Mouse (Mus musculus) cerebellum, adult 18-20 months (tissue): ENCODE data around the gene C130032M10Rik.
"Not testable (repeated sequence)": the region's sequence is repeated elsewhere in the genome, so short reads cannot be mapped to it uniquely, and the experiment has no call there.

Experiments used
- DNase-seq, 2 experiments: peaks; one replicate each; pipeline ENCODE4 v3.0.0; 2021

C130032M10Rik gene

DNA sequence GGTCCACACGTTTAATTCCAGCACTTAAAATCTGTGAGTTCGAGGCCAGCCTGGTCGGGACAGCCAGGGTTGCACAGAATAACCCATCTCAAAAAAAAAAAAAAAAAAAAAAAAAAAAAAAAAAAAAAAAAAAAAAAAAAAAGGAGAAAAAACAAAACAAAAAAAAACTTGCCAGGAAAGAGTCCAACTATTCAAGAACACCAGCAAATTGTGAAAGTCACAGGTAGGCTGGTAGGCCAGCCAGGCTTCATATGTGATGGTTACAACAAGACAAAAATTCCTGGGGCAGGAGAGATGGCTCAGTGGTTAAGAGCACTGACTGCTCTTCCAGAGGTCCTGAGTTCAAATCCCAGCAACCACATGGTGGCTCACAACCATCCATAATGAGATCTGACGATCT is 5.0 kb downstream of the C130032M10Rik start:
- DNase-seq, result not testable (repeated sequence)

DNA sequence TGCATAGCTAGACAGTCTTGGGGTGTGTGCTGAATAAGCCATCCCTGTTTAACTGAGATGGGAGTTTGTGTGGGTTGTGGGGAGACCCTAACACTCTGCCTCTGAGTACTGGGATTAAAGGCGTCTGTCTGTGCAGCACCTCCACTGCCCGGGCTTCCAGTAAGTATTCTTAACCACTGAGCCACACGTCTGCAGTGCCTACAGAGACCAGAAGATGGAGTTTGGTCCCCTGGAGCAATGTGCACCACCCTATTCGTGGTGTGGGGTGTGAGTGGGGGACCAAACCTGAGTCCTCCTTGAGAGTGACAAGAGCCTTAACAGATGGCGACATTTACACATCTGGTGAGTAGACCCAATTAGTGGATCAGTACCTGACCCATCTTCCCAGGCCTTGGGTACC is 6.5 kb downstream of the C130032M10Rik start:
- DNase-seq, result no peak

DNA sequence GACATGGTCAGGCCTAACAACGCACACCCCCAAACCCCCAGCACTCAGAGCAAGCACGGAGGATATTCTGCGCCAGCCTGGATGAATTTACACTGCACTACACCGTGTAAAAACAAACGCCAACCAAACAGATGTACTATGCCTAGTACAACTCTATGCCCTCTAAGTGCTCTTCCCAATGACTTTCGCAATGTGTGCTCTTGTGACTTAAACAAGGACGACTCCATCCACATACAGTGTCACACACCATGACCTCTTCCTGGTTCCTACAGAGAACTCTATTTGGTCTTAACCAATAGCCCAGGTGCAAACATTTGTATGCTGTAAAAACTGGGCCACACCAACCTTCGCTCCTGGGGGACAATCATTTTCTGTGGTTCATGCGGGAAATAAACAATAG is 7.0 kb downstream of the C130032M10Rik start:
- no peak for DNase-seq

DNA sequence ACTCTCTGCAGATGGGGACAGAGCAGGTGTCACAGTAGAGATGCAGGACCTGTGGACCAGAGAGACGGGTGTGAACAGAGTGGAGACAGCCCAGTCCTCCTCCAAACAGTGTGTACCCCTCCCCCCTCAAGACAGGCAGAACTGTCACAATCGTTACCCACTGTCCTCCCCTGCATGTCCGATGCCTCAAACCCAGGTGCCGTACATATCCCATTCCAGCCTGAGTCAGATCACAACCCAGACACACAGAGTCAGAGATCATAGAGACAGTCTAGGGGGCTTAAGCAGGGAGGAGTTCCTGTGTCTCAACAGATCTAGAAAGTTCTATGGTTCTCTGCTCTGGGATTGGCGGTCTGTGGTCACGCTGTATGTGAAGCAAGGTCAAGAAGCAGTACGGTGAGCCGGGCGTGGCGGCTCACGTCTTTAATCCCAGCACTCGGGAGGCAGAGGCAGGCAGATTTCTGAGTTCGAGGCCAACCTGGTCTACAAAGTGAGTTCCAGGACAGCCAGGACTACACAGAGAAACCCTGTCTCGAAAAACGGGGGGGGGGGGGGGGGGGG is 9.7 kb downstream of the C130032M10Rik start:
- DNase-seq, result no peak

DNA sequence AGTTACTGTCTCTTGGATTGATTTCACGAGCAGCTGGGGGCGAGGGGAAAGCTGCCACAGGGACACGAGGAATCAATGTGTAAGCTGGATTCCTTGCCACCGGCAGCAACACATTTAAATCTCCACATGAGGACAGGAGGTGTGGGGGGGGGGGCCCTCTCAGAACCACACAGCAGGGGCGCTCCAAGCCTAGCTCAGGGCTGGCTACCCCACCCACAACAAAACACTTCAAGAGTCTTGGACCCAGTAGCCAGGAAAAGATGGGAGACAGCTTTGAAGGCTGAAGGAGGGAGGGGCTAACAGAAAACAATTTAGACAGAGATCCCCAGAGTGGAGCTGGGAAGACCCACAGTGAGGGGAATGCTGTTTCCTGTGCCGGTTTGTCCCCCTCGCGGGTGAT is 10.4 kb downstream of the C130032M10Rik start:
- no peak for DNase-seq

DNA sequence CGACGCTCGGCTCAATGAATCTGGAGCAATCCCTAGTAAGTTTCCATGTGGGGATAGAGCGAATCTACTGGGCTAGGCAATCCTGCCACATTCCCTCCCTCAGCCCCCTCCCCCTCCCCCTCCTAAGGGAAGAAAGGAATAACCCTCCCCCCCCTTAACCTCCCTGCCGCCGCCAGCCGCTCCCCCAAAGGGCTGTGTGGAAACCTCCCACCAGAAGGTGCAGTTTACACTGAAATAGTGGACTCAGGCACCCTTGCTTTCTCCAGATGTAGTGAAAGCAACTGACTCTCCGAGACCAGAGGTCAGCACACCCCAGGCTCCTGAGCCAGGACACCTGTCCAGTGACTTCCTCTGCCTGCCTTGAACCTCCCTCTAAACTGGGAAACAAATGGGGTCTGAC is 11.1 kb downstream of the C130032M10Rik start:
- no peak for DNase-seq

DNA sequence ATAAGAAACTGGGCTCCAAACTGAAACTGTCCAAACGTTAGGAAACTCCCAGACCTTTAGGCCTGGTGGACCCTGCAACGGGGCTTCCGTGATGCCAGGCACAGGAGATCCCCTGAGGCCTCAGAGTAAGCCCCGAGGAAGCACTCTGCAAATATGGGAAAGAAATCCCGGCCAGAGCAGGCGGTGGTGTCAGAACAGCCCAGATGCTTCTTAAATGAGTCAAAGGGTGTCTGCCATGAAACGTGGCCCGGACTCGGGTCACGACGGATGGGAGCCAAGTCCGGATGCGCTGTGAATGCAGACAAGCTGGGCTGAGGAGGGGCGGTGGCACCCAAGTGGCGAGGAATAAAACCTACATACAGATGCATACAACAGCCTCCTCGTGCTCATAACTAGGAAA is 11.6 kb downstream of the C130032M10Rik start:
- no peak for DNase-seq

DNA sequence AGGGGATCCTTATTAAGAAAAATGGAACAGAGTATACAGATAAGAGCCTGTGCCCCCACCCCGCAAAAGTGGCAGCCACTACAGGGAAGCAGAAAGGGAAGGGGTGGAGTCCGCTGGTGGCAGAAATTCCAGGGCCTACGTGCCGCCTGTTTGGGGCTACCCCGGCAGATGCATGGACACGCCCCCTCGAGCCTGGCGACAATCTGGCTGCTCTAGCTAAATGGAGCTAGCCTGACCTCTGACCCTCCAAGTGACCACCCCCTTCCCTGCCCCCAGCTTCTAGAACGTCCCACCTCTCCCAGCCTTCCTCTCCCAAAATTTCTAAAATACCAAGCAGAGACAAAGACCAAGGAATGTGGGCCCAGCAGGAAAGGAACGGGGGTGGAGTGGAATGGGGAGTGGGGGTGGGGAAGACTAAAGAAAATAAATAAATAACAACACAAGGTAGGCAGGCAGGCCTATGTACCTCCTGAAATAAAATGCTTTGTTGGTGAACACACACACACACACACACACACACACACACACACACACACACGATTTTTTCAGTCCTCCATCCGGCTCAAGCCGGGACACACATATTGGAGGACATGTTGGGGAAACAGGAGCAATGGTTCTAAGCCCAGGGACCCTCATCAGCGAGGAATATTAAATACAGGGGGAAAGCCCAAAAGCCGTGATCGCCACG is 12.6 kb downstream of the C130032M10Rik start:
- no peak for DNase-seq

DNA sequence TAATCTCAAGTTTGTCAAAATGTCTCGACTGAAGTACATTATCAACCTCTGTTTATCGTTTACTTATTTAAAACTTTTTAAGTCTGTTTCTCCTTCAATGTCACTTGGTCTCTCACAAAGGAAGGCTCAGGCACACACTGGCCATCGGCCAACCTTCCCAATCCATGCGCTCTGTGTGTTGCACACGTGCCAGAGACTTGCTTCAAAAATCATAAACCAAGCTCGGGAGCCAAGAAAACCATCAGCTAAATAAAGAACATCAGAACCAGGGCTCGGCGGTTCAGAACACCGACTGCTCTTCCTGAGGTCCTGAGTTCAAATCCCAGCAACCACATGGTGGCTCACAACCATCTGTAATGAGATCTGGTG is 13.2 kb downstream of the C130032M10Rik start:
- DNase-seq, result no peak

DNA sequence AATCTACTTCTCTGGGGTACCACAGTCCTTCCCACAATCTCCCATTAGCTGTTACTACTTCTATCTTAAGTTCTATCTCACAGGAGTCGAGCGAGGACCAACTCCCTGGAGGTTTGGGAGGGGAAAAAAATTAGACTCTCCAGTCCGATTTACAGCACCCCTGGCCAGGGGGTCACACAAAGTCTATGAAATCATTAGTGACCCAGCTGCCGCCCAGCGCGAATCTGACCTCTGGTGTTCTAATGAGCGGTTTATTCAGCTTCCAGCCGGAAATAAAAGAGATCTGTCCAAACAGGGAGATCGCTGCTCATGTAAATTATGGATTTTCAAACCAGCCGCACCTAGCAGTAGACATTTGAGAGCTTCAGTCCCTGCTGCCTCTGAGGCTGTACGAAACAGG is 15.8 kb downstream of the C130032M10Rik start:
- no peak for DNase-seq

DNA sequence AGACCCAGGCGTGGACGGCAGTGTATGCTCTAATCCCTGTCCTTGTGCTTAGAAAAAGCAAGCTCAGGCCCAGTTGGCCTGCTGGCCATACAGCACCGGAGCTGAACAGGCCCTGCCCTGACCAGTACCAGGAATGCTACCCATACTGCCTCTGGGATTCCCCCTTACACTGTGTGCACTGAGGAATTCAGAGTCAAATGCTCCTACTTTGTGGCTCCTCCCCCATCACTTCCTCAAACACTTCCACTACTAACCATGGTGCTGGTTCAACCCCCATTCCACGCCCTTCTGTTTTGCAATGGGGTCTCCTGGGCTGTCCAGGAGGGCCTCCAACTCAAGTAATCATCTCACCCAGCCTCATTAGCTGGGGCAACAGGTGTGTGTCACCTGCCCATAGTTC is 18.4 kb downstream of the C130032M10Rik start:
- no peak for DNase-seq

DNA sequence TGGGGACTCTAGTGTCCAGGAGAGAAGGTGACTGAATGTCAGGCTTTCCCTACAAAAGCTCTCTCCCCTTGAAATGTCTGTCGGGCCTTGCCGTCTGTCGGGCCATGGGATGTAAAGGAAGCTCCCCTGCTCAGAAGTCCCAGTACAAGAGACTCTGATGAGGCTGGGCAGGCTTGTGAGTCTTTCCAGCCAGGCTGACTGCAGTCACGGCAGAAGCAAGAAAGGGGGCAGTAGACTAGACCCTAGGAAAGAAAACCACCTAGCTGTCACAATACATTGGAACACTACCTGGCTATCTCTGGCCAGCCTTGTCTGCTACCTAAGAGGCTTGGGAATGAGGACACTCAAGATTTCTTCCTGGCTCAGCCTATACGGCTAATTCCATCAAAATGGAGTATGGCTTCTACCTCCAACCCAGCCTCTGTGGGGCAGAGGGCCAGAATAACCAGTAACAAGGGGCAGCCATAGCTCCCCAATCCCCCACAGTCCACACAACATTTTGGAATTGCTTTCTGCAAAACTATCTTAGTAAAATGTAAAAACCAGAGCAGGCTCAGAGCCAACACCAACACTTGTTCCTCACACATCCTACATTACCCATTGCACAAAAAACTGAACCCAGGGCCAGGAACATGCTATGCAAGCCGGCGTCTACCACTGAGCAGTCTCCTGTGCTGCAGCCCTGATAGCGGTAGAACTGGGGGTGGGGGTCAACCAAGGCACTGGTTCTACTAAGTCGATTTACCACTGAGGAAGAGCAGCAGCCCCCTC is 19.4 kb downstream of the C130032M10Rik start:
- DNase-seq, result no peak

DNA sequence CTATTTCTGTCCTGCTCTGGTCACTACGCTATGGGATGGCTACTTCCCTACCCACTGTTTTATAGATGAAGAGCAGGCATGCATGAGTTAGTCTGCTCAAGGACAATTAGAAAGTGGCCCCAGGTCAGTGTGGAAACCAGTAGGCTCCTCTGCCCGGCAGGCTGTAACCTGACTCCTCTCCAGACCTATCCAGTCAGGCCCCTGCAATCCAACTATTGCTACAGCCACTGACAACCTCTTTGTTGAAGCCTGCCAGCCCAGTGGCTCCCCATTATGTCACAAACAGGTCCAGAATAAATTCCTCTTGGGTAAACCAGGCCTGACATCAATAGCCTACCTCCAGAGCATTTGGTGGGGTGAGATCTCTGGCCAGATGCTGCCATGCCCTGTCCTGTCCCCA is 21.1 kb downstream of the C130032M10Rik start:
- DNase-seq, result no peak

DNA sequence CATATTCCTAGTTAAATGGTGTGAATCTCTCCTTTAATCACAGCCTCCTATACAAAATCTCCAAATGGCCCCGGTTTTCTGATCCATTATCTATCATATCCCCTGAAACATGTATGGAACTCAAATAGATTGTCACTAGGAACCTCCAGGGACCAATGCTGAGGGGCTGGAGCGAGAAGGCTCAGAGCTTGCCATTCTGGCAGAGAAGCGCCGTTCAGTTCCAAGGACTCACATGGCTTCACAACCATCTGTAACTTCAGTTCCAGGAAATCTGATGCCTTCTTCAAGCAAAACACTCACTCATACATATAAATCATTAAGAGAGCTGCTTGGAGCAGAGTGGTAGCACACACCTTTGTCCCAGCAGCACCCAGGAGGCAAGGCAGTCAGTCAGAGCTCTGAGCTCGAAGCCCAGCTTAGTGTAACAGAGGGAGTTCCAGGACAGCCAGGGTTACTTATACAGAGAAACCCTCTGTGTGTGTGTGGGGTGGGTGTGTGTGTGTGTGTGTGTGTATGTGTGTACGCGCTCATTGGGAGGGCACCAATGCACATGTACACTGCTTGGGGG is 23.6 kb downstream of the C130032M10Rik start:
- no peak for DNase-seq

DNA sequence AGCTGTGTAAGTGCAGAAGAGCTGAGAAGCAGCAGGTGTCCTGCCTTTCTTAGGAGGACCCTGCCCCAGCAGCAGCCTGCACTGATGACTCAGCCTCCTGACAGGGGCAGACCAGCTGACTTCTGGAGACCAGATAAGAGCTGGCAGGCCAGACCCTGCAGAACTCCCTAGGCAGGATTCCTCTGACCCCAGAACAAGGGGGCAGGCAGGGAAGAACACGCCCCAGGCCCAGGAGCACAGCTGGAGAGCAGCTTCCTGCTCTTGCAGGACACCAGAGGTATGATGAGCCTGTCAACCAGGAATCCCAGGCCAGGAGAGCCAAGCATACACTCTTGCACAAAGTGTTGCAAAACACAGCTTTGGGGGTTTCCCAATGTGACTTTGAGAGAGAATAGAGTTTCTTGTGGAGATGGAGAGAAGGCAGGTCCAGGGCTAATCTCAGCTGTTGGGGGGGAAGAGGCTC is 25.8 kb downstream of the C130032M10Rik start:
- DNase-seq, result no peak

DNA sequence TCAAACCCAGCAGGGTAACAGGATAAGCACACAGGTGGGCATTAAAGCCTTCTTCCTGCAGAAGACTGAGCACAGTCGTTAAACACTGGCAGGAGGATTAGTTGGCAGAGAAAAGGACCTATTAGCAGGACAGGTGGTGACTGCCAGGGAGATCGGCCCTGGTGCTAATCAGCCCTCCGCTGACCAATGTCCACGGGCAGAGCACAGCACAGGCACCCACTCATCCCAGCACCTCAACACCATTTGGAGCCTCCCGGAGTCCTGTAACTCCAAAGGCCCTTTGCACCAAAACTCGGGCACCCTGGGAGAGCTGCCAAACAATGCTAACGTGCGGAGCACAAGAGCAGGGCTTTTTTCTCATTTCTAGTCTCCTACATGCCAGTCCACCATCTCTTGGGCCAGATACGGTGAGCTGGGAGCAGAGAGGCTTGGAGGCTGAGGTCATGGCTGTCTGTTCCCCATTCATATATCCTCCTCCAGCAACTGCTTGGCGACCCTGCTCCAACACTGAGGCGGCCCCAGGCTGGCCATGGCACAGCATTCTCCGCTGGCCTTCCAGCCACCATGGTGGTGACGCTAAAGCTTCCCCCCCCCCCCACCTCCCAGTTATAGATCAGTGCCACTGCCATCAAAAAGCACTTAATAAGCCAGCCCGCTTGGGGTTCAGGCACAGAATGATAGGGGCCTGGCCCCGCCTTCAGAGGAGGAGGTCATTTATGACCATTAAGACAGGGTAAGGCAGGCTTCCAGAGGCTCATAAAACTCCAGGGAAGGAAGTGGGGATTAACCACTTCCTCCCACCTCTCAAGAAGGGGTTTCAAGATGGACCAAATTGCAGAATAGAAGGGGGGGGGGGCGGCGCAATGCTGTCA is 28.6 kb downstream of the C130032M10Rik start:
- peak; percentile 6 to 7 for DNase-seq

DNA sequence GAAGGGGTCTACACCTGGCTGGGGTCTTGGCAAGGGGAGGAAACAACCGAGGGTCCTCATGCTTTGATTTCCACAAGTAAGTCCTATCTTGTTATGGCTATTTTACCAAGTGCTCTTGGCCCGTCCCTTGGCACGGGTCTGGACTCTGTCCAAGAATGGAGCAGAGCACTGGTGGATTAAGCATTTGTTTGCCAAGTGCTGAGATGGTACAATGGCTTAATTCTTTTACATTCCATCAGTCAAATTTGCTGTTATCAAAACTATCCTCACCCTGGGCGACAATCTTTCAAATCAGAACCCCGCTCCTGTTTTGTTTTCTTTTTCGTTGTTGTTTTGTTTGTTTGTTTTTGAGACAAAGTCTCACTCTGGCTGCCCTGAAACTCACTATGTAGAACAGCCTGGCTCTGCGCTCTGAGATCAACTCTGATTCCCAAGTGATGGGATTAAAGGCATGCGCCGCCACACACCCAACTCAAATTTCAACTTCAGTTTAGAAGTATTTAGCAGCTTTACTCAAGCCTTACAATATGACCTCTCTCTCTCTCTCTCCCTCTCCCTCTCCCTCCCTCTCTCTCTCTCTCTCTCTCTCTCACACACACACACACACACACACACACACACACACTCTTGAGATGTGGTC is 29.4 kb downstream of the C130032M10Rik start:
- DNase-seq, result peak in 1 of 2 experiments; percentile 4

DNA sequence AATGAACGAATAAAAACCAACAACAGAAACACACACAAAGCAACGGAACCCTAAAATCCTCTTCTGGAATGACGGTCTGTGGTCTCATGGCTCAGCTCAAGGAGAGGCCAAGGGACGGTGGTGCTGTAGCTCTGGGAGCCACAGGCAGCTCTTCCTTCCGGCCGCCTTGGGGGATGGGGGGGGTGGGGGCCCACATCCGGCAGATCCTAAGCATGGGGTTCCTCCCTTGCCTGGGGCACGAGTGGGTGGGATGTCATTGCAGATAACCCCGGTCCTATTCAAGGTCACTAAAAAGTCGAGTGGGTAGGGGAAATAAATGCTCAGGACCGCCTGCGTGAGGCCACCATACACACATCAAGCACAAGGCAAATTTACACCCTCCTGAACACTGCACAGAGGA is 31.3 kb downstream of the C130032M10Rik start:
- no peak for DNase-seq

DNA sequence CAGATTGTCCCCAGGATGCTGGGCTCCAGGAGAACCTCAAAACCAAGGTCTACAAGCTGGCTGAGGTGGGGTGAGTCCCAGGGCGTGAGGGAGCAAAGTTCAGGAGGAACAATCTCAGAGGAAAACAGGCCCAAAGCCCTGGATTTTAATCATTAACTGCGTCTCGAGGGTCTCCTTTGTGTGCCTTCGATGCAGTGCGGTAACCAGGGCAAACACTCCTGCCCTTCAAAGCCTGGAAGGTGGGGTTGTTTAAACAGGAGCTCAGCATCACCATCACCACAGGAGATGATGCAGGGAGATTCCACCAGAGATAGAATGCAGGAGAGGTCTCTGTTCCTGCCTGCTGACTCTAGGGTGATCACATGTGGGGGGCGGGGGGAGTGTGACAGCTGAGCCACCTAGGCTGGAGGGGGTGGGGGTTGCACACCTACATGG is 32.2 kb downstream of the C130032M10Rik start:
- no peak for DNase-seq

DNA sequence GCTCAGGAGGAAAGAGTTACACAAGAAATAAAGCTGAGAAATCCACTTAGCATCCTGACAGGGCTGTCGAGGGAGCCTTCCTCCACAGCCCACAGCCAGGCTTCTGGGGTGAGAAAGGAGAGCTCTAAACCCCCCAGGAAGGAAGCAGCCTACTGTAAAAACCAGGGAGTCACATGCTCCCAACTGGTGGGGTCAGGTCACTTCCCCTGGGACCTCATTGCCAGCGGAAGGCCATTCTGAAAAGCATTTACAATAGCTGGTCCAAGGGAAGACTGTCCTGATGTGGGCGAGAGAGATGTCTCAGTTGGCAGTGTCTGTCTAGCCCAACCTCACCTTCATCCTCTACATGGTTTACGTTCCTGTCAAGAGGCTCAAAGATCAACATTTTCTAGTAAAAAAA is 33.0 kb downstream of the C130032M10Rik start:
- no peak for DNase-seq

DNA sequence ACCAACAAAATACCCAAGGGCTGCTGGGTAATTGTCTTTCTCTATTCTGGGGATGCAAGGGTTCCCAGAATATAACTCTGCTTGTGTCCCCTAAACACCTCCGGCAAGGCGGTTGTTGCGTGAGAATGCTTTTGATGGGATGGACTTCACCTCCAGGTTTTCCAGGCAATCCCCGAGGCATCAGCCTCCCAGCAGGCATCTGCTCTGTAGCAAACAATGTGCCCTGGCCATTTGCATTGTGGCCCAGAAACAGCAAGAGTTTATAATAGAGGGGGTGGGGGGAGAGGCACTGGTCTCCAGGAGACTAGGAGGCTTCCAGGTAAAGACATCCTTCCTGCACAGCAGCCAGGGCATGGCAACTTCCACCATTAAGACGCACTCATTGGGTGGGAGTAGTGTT is 33.6 kb downstream of the C130032M10Rik start:
- no peak for DNase-seq

DNA sequence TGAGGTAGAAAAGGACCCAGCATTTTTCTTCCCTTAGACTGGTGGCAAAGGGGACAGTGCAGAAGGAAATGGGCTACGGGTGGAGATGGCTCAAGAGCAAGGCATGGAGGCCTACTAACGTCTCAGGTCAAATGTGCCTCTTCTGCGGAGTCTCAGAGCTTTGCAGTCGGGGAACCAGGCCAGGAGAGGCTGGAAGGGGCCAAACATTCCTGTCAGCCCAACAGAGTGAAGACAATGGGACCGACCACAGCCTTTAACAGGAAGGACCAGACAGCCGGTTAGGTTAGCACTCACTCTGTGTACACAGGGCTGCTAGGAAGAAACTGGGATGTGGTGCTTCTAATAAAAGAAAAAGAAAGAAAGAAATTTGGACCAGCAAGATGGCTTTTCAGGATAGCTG is 34.5 kb downstream of the C130032M10Rik start:
- no peak for DNase-seq
